Mouse (Mus musculus): ENCODE results near the gene Sh3rf3.

Gene Sh3rf3

GRCm38 (mm10) chr10:59106644-59107043, 293.5 kb downstream of the Sh3rf3 start:
- no peak for DNase-seq (ENCODE audit: low spot score)

- peak; percentile 71 for DNase-seq (ENCODE audit: low spot score)
Observed at GRCm38 (mm10) chr10:59109015-59109414, 295.9 kb downstream of the Sh3rf3 start.

- no peak for DNase-seq (ENCODE audit: low spot score)
Observed at GRCm38 (mm10) chr10:59110386-59110785, 297.2 kb downstream of the Sh3rf3 start.

DNA sequence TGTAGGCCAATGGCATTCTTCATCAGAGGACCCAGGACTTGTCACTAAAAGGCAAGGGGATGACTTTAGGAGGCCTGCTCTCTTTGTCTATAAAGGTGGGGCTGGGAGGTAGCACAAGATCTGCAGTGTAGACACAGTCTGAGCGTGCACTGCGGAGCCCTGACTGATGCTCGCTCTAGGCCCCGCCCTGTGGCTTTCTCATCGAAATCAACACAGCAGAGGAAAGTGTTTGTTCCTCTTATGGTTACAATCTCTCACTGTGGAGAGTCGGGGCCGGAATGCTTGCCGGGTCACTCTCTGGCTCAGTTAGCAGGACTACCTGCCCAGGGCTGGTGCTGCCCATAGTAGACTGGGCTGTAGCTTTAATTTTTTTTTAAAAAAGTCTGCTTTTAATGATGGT, 299.6 kb downstream of the Sh3rf3 start:
- no peak for DNase-seq (ENCODE audit: low spot score)

- DNase-seq (ENCODE audit: low spot score), result peak; percentile 31
Observed at GRCm38 (mm10) chr10:59113386-59113785, 300.2 kb downstream of the Sh3rf3 start.

DNA sequence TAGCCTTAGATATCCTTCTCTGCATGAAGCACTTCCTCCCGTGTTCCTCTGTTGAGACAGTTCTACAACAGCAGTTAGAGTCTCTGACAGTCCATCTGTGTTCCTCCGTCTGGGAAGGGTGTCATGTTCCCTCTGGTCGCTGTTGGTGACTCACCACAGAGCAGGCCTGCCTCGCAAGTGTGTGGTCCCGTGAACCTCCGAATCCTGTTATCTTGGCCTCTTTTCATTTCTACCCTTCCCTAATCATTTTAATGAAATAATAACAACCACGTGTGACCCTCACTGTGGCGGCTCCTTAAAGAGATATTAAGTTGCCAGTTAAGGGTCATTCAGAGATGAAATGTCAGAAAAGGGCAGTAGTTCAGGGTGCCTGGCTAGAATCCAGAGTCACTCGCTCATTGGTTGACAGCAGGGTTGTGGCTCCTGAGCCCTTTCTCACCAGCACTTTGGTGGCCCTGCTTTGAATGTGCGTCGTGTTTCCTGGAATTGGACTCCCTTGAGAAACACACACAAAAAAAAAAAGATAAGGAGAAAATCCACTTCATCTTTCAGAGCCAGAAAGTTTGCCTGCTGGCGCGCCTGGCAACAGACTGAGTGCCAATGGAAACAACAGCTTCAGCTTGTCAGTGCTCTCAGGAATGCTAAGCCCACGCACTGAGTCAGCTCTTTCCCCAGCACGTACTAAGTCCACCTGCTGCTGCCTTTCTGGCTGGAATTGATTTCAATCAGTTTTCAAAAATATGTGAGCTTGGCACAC, 301.6 kb downstream of the Sh3rf3 start:
- peak; percentile 64 for DNase-seq (ENCODE audit: low spot score)

- DNase-seq (ENCODE audit: low spot score), result no peak
Observed at GRCm38 (mm10) chr10:59115691-59116090, 302.5 kb downstream of the Sh3rf3 start.

- peak; percentile 28 for DNase-seq (ENCODE audit: low spot score)
Observed at GRCm38 (mm10) chr10:59116331-59116730, 303.2 kb downstream of the Sh3rf3 start.

DNA sequence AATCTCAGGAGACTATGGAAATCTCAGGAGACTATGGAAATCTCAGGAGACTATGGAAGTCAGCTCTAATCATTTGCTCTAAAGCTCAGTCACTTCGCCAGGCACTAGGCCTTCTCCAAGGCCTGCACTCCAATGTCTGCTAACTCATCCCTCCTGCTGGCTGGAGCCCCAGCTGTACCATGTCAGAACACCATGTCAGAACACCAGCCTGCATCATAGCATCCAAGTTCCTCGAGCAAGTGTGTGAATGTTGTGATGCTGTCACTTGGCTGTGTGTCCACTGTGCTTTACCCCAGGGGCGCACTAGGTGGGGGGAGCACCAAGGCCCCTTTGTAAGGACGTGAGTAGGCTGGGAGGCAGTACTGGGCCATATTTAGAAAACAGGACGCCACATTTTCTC, 304.4 kb downstream of the Sh3rf3 start:
- DNase-seq (ENCODE audit: low spot score), result no peak

DNA sequence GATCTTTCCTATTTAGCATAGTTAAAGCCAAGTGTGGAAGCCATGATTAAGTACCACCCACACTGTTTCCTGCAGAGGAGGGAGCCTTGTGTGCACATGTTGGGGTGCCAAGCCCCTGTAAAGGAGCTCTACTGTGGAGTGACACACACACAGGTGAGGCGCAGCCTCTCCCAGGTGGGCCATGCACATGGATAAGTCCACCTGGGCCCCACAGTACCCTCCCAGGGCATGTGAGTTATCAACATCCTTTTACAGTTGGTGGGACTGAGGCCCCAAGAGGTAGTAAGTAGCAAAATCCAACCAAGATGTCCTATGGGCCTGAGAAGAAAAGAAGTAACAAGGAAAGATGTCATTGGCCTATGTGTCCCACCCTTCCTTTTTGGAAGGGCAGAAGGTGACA, 305.8 kb downstream of the Sh3rf3 start:
- no peak for DNase-seq (ENCODE audit: low spot score)

DNA sequence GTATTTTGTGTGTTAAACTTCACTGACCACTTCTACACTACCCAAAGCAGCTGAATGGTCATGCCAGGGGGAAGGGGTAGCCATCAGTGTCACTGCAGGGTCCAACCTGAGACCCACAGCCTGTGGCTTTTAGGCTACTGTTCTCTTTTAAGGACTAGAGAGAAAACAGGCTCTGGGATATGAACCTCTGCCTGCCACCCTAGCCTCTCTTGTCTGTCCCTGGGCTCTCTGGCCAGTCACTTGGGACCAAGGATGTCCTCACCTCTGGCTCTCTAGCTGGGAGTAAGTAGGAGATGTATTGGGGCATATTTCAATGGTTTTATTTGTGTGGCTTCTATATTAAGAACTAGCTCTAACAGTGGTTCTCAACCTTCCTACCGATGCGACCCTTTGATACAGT, 306.7 kb downstream of the Sh3rf3 start:
- no peak for DNase-seq (ENCODE audit: low spot score)

GRCm38 (mm10) chr10:59125497-59125896, 312.3 kb downstream of the Sh3rf3 start:
- no peak for DNase-seq (ENCODE audit: low spot score)

DNA sequence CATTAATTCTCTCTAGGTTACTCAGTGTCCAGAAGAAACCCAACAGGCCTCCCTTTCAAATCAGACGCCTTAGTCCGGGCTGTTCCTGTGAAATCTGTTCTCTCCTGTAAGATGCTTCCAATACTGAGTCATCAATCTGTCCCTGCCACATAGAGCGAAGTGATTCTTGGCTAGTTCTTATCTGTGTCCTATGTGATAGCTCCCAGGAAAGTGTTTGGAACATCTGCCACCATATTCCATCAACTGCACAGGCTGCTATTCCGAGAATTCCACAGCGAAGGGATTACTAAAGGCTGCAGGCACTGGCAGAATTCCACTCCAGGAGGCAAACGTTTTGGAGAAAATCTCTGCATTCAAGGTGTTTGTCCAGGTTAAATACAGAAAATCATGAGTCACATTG, 314.5 kb downstream of the Sh3rf3 start:
- DNase-seq (ENCODE audit: low spot score), result no peak

- peak; percentile 59 for DNase-seq (ENCODE audit: low spot score)
Observed at GRCm38 (mm10) chr10:59131926-59132628, 318.9 kb downstream of the Sh3rf3 start.

- no peak for DNase-seq (ENCODE audit: low spot score)
Observed at GRCm38 (mm10) chr10:59133478-59134009, 320.4 kb downstream of the Sh3rf3 start.

- DNase-seq (ENCODE audit: low spot score), result peak; percentile 66
Observed at GRCm38 (mm10) chr10:59149956-59150383, 336.8 kb downstream of the Sh3rf3 start.

GRCm38 (mm10) chr10:59150938-59151657, 337.9 kb downstream of the Sh3rf3 start:
- DNase-seq (ENCODE audit: low spot score), result no peak

- peak; percentile 7 for DNase-seq (ENCODE audit: low spot score)
Observed at GRCm38 (mm10) chr10:59152544-59153081, 339.5 kb downstream of the Sh3rf3 start.

DNA sequence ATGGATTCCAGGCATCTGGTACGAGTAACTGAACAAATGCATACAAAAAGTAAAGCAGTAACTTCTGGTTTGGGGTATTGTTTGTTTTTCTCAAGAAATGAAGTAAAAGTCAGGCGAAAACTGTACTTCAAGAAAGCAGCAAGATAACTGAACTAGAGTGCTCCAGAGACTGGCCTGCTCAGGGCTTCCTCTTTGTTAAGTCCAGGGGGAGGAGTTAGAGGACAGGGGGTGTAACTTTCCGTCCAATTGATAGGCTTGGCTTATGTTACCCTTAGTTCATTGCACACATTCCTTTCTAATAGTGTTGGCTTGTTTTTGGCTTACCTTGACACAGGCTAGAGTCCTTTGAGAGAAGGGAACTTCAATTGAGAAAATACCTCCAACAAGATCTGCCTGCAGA, 345.5 kb downstream of the Sh3rf3 start:
- no peak for DNase-seq (ENCODE audit: low spot score)

GRCm38 (mm10) chr10:59162185-59162897, 349.2 kb downstream of the Sh3rf3 start:
- no peak for DNase-seq (ENCODE audit: low spot score)

- peak; percentile 60 for DNase-seq (ENCODE audit: low spot score)
Observed at GRCm38 (mm10) chr10:59166104-59166944, 353.2 kb downstream of the Sh3rf3 start.
